Mouse (Mus musculus): ENCODE data around the gene Dscam. TPM values are rescaled to one million over a fixed set of nuclear protein-coding genes. Genes with fewer than 3 reads are reported as not detected.
A peak's percentile ranks its signal among the peaks of the same experiment; 100 is the strongest.

Gene Dscam
- polyA plus RNA-seq, 1 experiment from 2014 or later = 0.81 TPM

GRCm38 (mm10) chr16:97192296-97192695 is 21.7 kb upstream of the Dscam start:
- Histone ChIP-seq H3K9ac (replicated peaks; ENCODE audit: low read length) (no peak overlapping the region), H3K36me3 (replicated peaks; ENCODE audit: control insufficient read depth, insufficient read depth, low read depth, low read length) (no peaks in the 10 kb centered on the region), H3K4me3 (ENCODE audit: low read depth, low read length) (no peak overlapping the region), H3K9me3 (replicated peaks; ENCODE audit: control insufficient read depth, low read length) (no peaks in the 10 kb centered on the region), H3K27me3 (ENCODE audit: control insufficient read depth, insufficient read depth, low read length) (no peaks in the 10 kb centered on the region), H3K4me2 (ENCODE audit: low read depth, low read length) (no peak overlapping the region), H3K27ac (replicated peaks; ENCODE audit: low read depth, low read length) (no peak overlapping the region), H3K4me1 (ENCODE audit: control insufficient read depth, insufficient read depth, low read length) (no peaks in the 10 kb centered on the region)
- WGBS = 83% methylated on average over 4 of the region's 4 CpGs
- ATAC-seq (replicated peaks; ENCODE audit: insufficient number of reproducible peaks, low FRiP score, low TSS enrichment, low read depth) = no peak
- DNase-seq (ENCODE audit: low spot score) = no peak

GRCm38 (mm10) chr16:97190604-97191003 is 20.1 kb upstream of the Dscam start:
- 65% methylated on average over 1 of the region's 1 CpGs for WGBS
- Histone ChIP-seq H3K27ac (replicated peaks; ENCODE audit: low read depth, low read length) (no peak overlapping the region), H3K36me3 (replicated peaks; ENCODE audit: control insufficient read depth, insufficient read depth, low read depth, low read length) (no peaks in the 10 kb centered on the region), H3K4me3 (ENCODE audit: low read depth, low read length) (no peak overlapping the region), H3K4me1 (ENCODE audit: control insufficient read depth, insufficient read depth, low read length) (no peaks in the 10 kb centered on the region), H3K9ac (replicated peaks; ENCODE audit: low read length) (no peak overlapping the region), H3K9me3 (replicated peaks; ENCODE audit: control insufficient read depth, low read length) (no peaks in the 10 kb centered on the region), H3K27me3 (ENCODE audit: control insufficient read depth, insufficient read depth, low read length) (no peaks in the 10 kb centered on the region), H3K4me2 (ENCODE audit: low read depth, low read length) (no peak overlapping the region)
- ATAC-seq (replicated peaks; ENCODE audit: insufficient number of reproducible peaks, low FRiP score, low TSS enrichment, low read depth) (no peak), DNase-seq (ENCODE audit: low spot score) (no peak)

DNA sequence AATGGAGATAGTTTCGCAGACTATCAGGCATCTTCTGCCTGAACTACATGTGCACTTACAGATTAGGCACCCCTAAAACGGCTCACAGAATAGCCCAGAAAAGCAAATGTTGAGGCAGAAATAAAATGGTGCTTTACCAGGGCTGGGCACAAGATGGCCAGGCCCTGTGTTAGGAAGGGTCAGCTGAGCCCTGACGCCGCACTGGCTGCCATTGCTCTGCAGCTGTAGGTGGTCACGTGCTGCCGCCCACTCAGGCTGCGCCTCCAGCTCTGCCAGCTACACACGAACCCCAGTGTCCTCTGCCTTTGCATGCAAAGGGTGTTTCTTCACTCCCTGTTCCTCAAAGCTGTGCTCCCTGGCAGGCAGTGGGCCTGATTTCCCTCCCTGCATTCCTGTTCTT is 948 bp upstream of the Dscam start:
- H3K36me3 ChIP-seq (replicated peaks; ENCODE audit: control insufficient read depth, insufficient read depth, low read depth, low read length) = no peaks in the 10 kb centered on the region
- no peaks in the 10 kb centered on the region for H3K4me1 ChIP-seq (ENCODE audit: control insufficient read depth, insufficient read depth, low read length)
- no peak overlapping the region for H3K27ac ChIP-seq (replicated peaks; ENCODE audit: low read depth, low read length)
- no peak overlapping the region for H3K4me3 ChIP-seq (ENCODE audit: low read depth, low read length)
- ATAC-seq (replicated peaks; ENCODE audit: insufficient number of reproducible peaks, low FRiP score, low TSS enrichment, low read depth) = 0 out of 2 replicates have a peak, but pooled peaks have one; percentile 35
- H3K9ac ChIP-seq (replicated peaks; ENCODE audit: low read length) = no peak overlapping the region
- H3K9me3 ChIP-seq (replicated peaks; ENCODE audit: control insufficient read depth, low read length) = no peaks in the 10 kb centered on the region
- DNase-seq (ENCODE audit: low spot score) = no peak
- no peak overlapping the region for H3K4me2 ChIP-seq (ENCODE audit: low read depth, low read length)
- H3K27me3 ChIP-seq (ENCODE audit: control insufficient read depth, insufficient read depth, low read length) = peaks cover 36% of the 10 kb centered on the region
- 52% methylated on average over 8 of the region's 8 CpGs for WGBS

DNA sequence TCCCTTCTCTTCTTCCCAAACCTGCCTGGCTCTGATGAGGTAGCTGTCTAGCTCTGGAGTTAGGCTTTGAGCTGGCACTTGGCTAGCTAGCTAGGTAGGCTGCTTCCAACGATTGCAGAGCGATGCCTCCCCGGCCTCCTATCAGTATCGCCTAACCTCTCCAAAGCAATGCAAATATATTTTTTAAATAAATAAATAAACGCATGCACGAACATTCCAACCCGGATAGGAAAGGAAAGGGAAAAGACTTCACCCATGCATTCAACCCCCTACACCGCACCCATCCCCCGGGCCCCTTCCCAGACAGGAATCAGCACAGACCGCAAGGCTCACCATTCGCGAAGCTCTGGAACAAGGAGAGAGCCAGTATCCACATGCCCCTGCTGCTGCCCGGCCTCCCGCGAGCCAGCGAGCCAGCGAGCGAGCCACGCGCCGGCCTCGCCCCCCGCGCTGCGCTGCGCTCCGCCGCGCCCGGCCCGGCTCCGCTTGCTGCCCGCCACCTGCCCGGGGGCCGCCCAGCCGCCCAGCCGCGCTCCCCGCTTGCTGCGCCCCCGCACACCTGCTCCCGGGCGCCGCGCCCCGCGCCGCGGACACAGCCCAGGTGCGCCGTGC is 545 bp downstream of the Dscam start:
- Histone ChIP-seq H3K4me3 (ENCODE audit: low read depth, low read length) (peak overlapping the region; percentile 53), H3K27ac (replicated peaks; ENCODE audit: low read depth, low read length) (no peak overlapping the region), H3K27me3 (ENCODE audit: control insufficient read depth, insufficient read depth, low read length) (peaks cover 40% of the 10 kb centered on the region), H3K36me3 (replicated peaks; ENCODE audit: control insufficient read depth, insufficient read depth, low read depth, low read length) (no peaks in the 10 kb centered on the region), H3K9me3 (replicated peaks; ENCODE audit: control insufficient read depth, low read length) (no peaks in the 10 kb centered on the region), H3K4me2 (ENCODE audit: low read depth, low read length) (peak overlapping the region; percentile 98), H3K4me1 (ENCODE audit: control insufficient read depth, insufficient read depth, low read length) (no peaks in the 10 kb centered on the region; the same call in 1 of the 2 replicates), H3K9ac (replicated peaks; ENCODE audit: low read length) (peak overlapping the region; percentile 48)
- under 1% methylated on average over 38 of the region's 51 CpGs for WGBS
- DNase-seq (ENCODE audit: low spot score) (peak; percentile 25), ATAC-seq (replicated peaks; ENCODE audit: insufficient number of reproducible peaks, low FRiP score, low TSS enrichment, low read depth) (0 out of 2 replicates have a peak, but pooled peaks have one; percentile 48)

- no peak for DNase-seq (ENCODE audit: low spot score)
- peaks cover 40% of the 10 kb centered on the region for H3K27me3 ChIP-seq (ENCODE audit: control insufficient read depth, insufficient read depth, low read length)
- H3K9me3 ChIP-seq (replicated peaks; ENCODE audit: control insufficient read depth, low read length) = no peaks in the 10 kb centered on the region
- no peak for ATAC-seq (replicated peaks; ENCODE audit: insufficient number of reproducible peaks, low FRiP score, low TSS enrichment, low read depth)
- WGBS = 35% methylated on average over 3 of the region's 3 CpGs
- no peaks in the 10 kb centered on the region for H3K36me3 ChIP-seq (replicated peaks; ENCODE audit: control insufficient read depth, insufficient read depth, low read depth, low read length)
- no peak overlapping the region for H3K4me2 ChIP-seq (ENCODE audit: low read depth, low read length)
- no peak overlapping the region for H3K9ac ChIP-seq (replicated peaks; ENCODE audit: low read length)
- no peak overlapping the region for H3K27ac ChIP-seq (replicated peaks; ENCODE audit: low read depth, low read length)
- no peaks in the 10 kb centered on the region; the same call in 1 of the 2 replicates for H3K4me1 ChIP-seq (ENCODE audit: control insufficient read depth, insufficient read depth, low read length)
- no peak overlapping the region for H3K4me3 ChIP-seq (ENCODE audit: low read depth, low read length)
Observed at GRCm38 (mm10) chr16:97168614-97169013, 1.9 kb downstream of the Dscam start.

DNA sequence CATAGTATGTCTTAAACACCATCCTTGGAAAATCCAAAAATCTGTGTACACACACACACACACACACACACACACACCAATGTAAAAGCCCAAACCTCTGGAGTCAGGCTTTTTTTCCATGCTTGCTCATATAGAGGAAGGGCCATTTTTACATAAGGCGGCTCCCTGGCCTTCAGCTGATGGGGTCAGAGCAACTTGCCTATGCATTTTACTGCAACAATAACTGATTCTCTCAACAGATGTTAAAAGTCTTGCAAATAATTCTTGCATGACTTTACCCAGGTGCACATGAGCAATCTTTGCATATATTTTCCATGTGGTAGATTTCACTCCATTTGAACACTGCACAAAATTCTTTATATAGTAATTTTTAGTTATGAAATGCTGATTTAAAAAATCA is 2.5 kb downstream of the Dscam start:
- Histone ChIP-seq H3K4me2 (ENCODE audit: low read depth, low read length) (no peak overlapping the region), H3K4me3 (ENCODE audit: low read depth, low read length) (no peak overlapping the region), H3K9me3 (replicated peaks; ENCODE audit: control insufficient read depth, low read length) (no peaks in the 10 kb centered on the region), H3K4me1 (ENCODE audit: control insufficient read depth, insufficient read depth, low read length) (no peaks in the 10 kb centered on the region; the same call in 1 of the 2 replicates), H3K27me3 (ENCODE audit: control insufficient read depth, insufficient read depth, low read length) (peaks cover 40% of the 10 kb centered on the region), H3K9ac (replicated peaks; ENCODE audit: low read length) (no peak overlapping the region), H3K27ac (replicated peaks; ENCODE audit: low read depth, low read length) (no peak overlapping the region), H3K36me3 (replicated peaks; ENCODE audit: control insufficient read depth, insufficient read depth, low read depth, low read length) (no peaks in the 10 kb centered on the region)
- ATAC-seq (replicated peaks; ENCODE audit: insufficient number of reproducible peaks, low FRiP score, low TSS enrichment, low read depth) (no peak), DNase-seq (ENCODE audit: low spot score) (no peak)
- 93% methylated on average over 1 of the region's 1 CpGs for WGBS

GRCm38 (mm10) chr16:97166166-97166565 is 4.4 kb downstream of the Dscam start:
- Histone ChIP-seq H3K9me3 (replicated peaks; ENCODE audit: control insufficient read depth, low read length) (no peaks in the 10 kb centered on the region), H3K27me3 (ENCODE audit: control insufficient read depth, insufficient read depth, low read length) (peaks cover 33% of the 10 kb centered on the region), H3K9ac (replicated peaks; ENCODE audit: low read length) (no peak overlapping the region), H3K27ac (replicated peaks; ENCODE audit: low read depth, low read length) (no peak overlapping the region), H3K4me3 (ENCODE audit: low read depth, low read length) (no peak overlapping the region), H3K4me1 (ENCODE audit: control insufficient read depth, insufficient read depth, low read length) (no peaks in the 10 kb centered on the region; the same call in 1 of the 2 replicates), H3K36me3 (replicated peaks; ENCODE audit: control insufficient read depth, insufficient read depth, low read depth, low read length) (no peaks in the 10 kb centered on the region), H3K4me2 (ENCODE audit: low read depth, low read length) (no peak overlapping the region; the same call in 1 of the 2 replicates)
- 40% methylated on average over 2 of the region's 2 CpGs for WGBS
- DNase-seq (ENCODE audit: low spot score) (no peak), ATAC-seq (replicated peaks; ENCODE audit: insufficient number of reproducible peaks, low FRiP score, low TSS enrichment, low read depth) (no peak)

DNA sequence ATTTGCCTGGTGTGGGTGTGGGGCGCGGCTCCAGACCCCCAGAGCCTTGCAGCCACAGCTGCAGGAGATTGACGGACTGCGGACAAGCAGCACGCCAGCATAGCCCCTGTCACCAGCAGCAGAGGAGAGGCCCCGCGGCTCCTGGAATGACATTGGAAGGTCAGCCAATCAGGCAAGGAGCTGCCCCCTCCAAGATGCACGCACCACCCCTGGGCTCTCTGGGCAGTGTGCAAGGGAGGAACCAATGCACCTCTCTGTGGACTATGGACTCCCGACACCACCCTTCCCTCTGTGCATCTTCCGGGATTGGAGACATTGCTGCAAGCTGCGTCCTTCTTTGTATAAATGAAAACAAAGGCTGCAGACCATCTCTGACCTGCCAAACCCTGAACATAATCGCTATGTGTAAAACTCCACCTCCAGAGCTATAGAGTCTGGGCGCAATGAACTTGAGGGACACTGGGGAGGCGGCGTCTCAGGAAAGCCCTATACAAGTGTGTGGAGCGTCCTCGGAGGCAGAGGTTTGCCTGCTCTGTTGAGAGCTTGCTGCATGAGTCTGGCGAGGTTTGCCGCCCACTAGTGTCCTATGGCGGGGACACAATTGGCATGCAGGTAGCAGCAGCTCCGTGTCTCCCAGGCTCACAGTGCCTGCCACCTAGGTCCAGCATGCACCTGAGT is 5.0 kb downstream of the Dscam start:
- ATAC-seq (replicated peaks; ENCODE audit: insufficient number of reproducible peaks, low FRiP score, low TSS enrichment, low read depth) (peak; percentile 70), DNase-seq (ENCODE audit: low spot score) (peak; percentile 64)
- H3K36me3 ChIP-seq (replicated peaks; ENCODE audit: control insufficient read depth, insufficient read depth, low read depth, low read length) = no peaks in the 10 kb centered on the region
- H3K4me1 ChIP-seq (ENCODE audit: control insufficient read depth, insufficient read depth, low read length) = no peaks in the 10 kb centered on the region; the same call in 1 of the 2 replicates
- under 1% methylated on average over 21 of the region's 21 CpGs for WGBS
- H3K27ac ChIP-seq (replicated peaks; ENCODE audit: low read depth, low read length) = no peak overlapping the region
- H3K9ac ChIP-seq (replicated peaks; ENCODE audit: low read length) = peak overlapping the region; percentile 34
- peak overlapping the region; percentile 31 for H3K4me3 ChIP-seq (ENCODE audit: low read depth, low read length)
- peak overlapping the region; percentile 67 for H3K4me2 ChIP-seq (ENCODE audit: low read depth, low read length)
- H3K9me3 ChIP-seq (replicated peaks; ENCODE audit: control insufficient read depth, low read length) = no peaks in the 10 kb centered on the region
- peaks cover 32% of the 10 kb centered on the region for H3K27me3 ChIP-seq (ENCODE audit: control insufficient read depth, insufficient read depth, low read length)
